Mouse (Mus musculus) neural tube, embryonic 15.5 days (tissue): ENCODE results near the gene Cyp4a10. TPM values are rescaled to one million over a fixed set of nuclear protein-coding genes. Genes with fewer than 3 reads are reported as not detected.
"Not testable (repeated sequence)": the region's sequence is repeated elsewhere in the genome, so short reads cannot be mapped to it uniquely, and the experiment has no call there.

Source experiments
- ATAC-seq: fragments of 200-750 bp; cut with Nextera tagmentation; 2 replicates; pipeline ENCODE4 v1.8.0; 2017; ENCODE audit warnings: mild to moderate bottlenecking, moderate TSS enrichment, moderate library complexity; ENCODE audit not compliant: low FRiP score
- H3K27ac ChIP-seq: fragments of 300-500 bp; sonication (generic); replicated peaks from 2 replicates; pipeline ENCODE4 v1.5.1; 2015; ENCODE audit warnings: mild to moderate bottlenecking, inconsistent platforms
- H3K27me3 ChIP-seq: fragments of 300-500 bp; sonication (generic); replicated peaks from 2 replicates; pipeline ENCODE4 v1.6.1; 2015; ENCODE audit warnings: inconsistent platforms
- H3K36me3 ChIP-seq: fragments of 300-500 bp; sonication (generic); 2 replicates; pipeline ENCODE4 v1.6.1; 2015; ENCODE audit warnings: inconsistent platforms
- H3K4me1 ChIP-seq: fragments of 300-500 bp; sonication (generic); 2 replicates; pipeline ENCODE4 v1.6.1; 2015; ENCODE audit warnings: inconsistent platforms
- H3K4me2 ChIP-seq: fragments of 300-500 bp; sonication (generic); 2 replicates; pipeline ENCODE4 v1.6.1; 2015; ENCODE audit warnings: inconsistent platforms, mild to moderate bottlenecking, moderate library complexity
- H3K4me3 ChIP-seq: fragments of 300-500 bp; sonication (generic); replicated peaks from 2 replicates; pipeline ENCODE4 v1.5.1; 2015; ENCODE audit warnings: mild to moderate bottlenecking, inconsistent platforms
- H3K9ac ChIP-seq: fragments of 300-500 bp; sonication (generic); replicated peaks from 2 replicates; pipeline ENCODE4 v1.6.1; 2015; ENCODE audit warnings: mild to moderate bottlenecking, inconsistent platforms
- H3K9me3 ChIP-seq: fragments of 300-500 bp; sonication (generic); replicated peaks from 2 replicates; pipeline ENCODE4 v1.6.1; 2016; ENCODE audit warnings: inconsistent platforms
- WGBS: fragments of 180-500 bp; shearing (Covaris S2); methylation state at CpG from one replicate; pipeline ENCODE4 v1.1.7; 2015; ENCODE audit warnings: mixed read lengths; 5-methylcytosine and 5-hydroxymethylcytosine counted together
- polyA plus RNA-seq: library from polyadenylated mRNA; unstranded; fragments of >200 nt; fragmentation: Nextera tagmentation; extraction: Ambion mirVana; gene quantifications from 2 replicates; pipeline ENCODE4 v1.2.1, GENCODE M21; 2015

Gene Cyp4a10
- polyA plus RNA-seq, 1 experiment from 2014 or later = not detected

GRCm38 (mm10) chr4:115555513-115555912, 37.4 kb downstream of the Cyp4a10 start:
- WGBS = 68% methylated on average over 2 of the region's 2 CpGs
- Histone ChIP-seq H3K9ac (no peak overlapping the region), H3K4me2 (no peak overlapping the region), H3K27me3 (no peaks in the 10 kb centered on the region), H3K9me3 (no peaks in the 10 kb centered on the region), H3K4me3 (no peak overlapping the region), H3K4me1 (no peaks in the 10 kb centered on the region), H3K36me3 (no peaks in the 10 kb centered on the region), H3K27ac (no peak overlapping the region)
- ATAC-seq = no peak

GRCm38 (mm10) chr4:115557861-115558561, 39.9 kb downstream of the Cyp4a10 start:
- 57% methylated on average over 4 of the region's 4 CpGs for WGBS
- Histone ChIP-seq H3K36me3 (no peaks in the 10 kb centered on the region), H3K4me1 (no peaks in the 10 kb centered on the region), H3K27ac (no peak overlapping the region), H3K27me3 (no peaks in the 10 kb centered on the region), H3K4me2 (no peak overlapping the region), H3K4me3 (no peak overlapping the region), H3K9me3 (no peaks in the 10 kb centered on the region), H3K9ac (no peak overlapping the region)
- no peak for ATAC-seq

DNA sequence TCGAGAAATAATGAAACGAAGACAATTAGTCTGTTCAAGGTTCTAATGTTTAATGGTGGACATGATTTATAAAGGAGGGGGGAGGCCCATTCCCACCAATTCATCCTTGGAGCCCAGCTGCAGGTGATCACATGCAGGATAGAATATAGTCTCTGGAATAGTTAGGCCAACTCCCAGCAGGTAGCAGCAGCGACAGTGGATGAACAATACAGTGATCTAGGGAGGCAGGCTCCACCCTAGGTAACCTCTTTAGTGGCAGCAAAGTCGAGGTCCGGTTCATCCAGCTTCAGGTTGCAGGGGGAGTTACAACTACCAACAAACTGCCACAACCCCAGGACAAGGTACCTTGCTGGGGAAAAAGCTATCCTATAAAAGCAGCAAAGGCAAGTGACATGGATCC, 43.2 kb downstream of the Cyp4a10 start:
- 49% methylated on average over 5 of the region's 5 CpGs for WGBS
- not testable (repeated sequence) for H3K27me3 ChIP-seq, H3K27ac ChIP-seq, ATAC-seq, H3K9me3 ChIP-seq, H3K4me2 ChIP-seq, H3K9ac ChIP-seq, H3K4me1 ChIP-seq, H3K36me3 ChIP-seq, H3K4me3 ChIP-seq

GRCm38 (mm10) chr4:115563401-115563800, 45.3 kb downstream of the Cyp4a10 start, which contains the start of gene Cyp4a31:
Cyp4a31 (plus strand) TSS chr4:115563649.
- no peak for ATAC-seq

GRCm38 (mm10) chr4:115564469-115565225, 46.6 kb downstream of the Cyp4a10 start:
- not testable (repeated sequence) for H3K4me1 ChIP-seq, H3K9ac ChIP-seq, H3K27ac ChIP-seq, H3K36me3 ChIP-seq, H3K4me2 ChIP-seq, ATAC-seq, H3K9me3 ChIP-seq, H3K4me3 ChIP-seq, H3K27me3 ChIP-seq
- 86% methylated on average over 6 of the region's 6 CpGs for WGBS

More at GRCm38 (mm10) chr4:115563401-115563800, 45.3 kb downstream of the Cyp4a10 start, which contains the start of gene Cyp4a31:
- no peak within 1 kb of the TSS for H3K9ac ChIP-seq
- H3K27ac ChIP-seq = no peak within 1 kb of the TSS
- no peaks in the 10 kb centered on the region for H3K27me3 ChIP-seq
- 94% methylated on average over 3 of the region's 3 CpGs for WGBS
- H3K4me1 ChIP-seq = no peaks in the 10 kb centered on the region
- H3K4me3 ChIP-seq = no peak within 1 kb of the TSS
- no peaks in the 10 kb centered on the region for H3K36me3 ChIP-seq
- H3K9me3 ChIP-seq = no peaks in the 10 kb centered on the region
- no peak within 1 kb of the TSS for H3K4me2 ChIP-seq

GRCm38 (mm10) chr4:115575255-115575654, 57.2 kb downstream of the Cyp4a10 start:
- H3K9me3 ChIP-seq = no peaks in the 10 kb centered on the region
- no peaks in the 10 kb centered on the region for H3K27me3 ChIP-seq
- WGBS = 77% methylated on average over 3 of the region's 3 CpGs
- no peaks in the 10 kb centered on the region for H3K36me3 ChIP-seq
- no peak overlapping the region for H3K4me3 ChIP-seq
- H3K4me2 ChIP-seq = no peak overlapping the region
- no peak overlapping the region for H3K9ac ChIP-seq
- no peak overlapping the region for H3K27ac ChIP-seq
- H3K4me1 ChIP-seq = no peaks in the 10 kb centered on the region
- ATAC-seq = no peak

DNA sequence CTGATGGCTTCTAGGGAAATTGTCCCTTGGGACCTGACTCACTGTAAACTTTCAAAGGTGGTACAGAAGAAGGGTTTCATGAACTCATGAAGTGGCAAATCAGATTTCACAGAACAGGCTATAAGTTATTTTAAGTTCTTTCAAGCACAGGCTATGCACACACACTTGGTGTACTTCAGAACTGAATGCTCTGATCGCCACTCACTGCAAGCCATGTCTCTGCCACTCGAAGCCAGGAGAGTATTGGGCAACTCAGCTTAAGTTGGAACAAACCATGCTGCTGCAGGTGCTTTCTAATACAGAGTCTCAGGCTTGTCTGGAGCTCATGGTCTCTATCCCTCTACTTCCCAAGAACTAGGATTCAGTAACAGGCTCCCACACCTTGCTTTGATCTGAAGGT, 57.7 kb downstream of the Cyp4a10 start:
- WGBS = 90% methylated on average over 2 of the region's 2 CpGs
- no peak overlapping the region for H3K27ac ChIP-seq
- H3K27me3 ChIP-seq = no peaks in the 10 kb centered on the region
- H3K9me3 ChIP-seq = no peaks in the 10 kb centered on the region
- H3K9ac ChIP-seq = no peak overlapping the region
- H3K4me2 ChIP-seq = no peak overlapping the region
- ATAC-seq = no peak
- H3K4me3 ChIP-seq = no peak overlapping the region
- H3K4me1 ChIP-seq = no peaks in the 10 kb centered on the region
- H3K36me3 ChIP-seq = no peaks in the 10 kb centered on the region

DNA sequence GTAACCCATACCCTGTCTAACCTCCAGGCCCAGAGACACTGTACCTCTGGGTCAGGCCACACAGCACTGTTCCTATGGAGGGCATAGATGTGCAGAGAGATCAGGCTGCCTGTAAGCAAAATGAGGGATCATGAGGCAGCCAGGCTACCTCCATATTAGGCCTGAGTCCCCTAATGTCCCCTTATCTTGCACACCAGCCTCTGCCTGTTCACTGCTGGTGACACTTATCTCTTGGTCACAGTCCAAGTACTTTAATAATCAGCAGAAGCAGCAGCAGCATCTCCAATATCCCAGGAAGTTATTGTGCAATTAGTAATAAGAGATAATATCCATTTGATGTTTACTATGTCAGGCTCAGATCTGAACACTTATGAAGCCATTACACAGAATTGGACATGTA, 65.0 kb downstream of the Cyp4a10 start:
- no peaks in the 10 kb centered on the region for H3K36me3 ChIP-seq

More for the DNA sequence above, 65.0 kb downstream of the Cyp4a10 start:
- H3K9me3 ChIP-seq = no peaks in the 10 kb centered on the region
- no peak overlapping the region for H3K27ac ChIP-seq
- H3K27me3 ChIP-seq = no peaks in the 10 kb centered on the region
- H3K4me3 ChIP-seq = no peak overlapping the region
- no peaks in the 10 kb centered on the region for H3K4me1 ChIP-seq
- no peak overlapping the region for H3K9ac ChIP-seq
- H3K4me2 ChIP-seq = no peak overlapping the region
- no peak for ATAC-seq

Other genes starting within 250 kb of the Cyp4a10 start
- gene Cyp4a12a, start 219.2 kb upstream of the Cyp4a10 start, polyA plus RNA-seq = not detected in 2 replicates
- gene Cyp4a12b, start 106.6 kb upstream of the Cyp4a10 start, polyA plus RNA-seq = not detected in 2 replicates
- gene Cyp4a30b, start 65.7 kb upstream of the Cyp4a10 start, polyA plus RNA-seq = not detected in 2 replicates
- gene Cyp4a14, start 22.1 kb upstream of the Cyp4a10 start, polyA plus RNA-seq = not detected in 2 replicates
- not detected in 2 replicates for gene Cyp4a31, start 45.4 kb downstream of the Cyp4a10 start, polyA plus RNA-seq
- not detected in 2 replicates for gene Cyp4a32, start 82.7 kb downstream of the Cyp4a10 start, polyA plus RNA-seq
- gene Cyp4b1, start 129.5 kb downstream of the Cyp4a10 start, polyA plus RNA-seq = 1.3 TPM in 2 replicates
- gene Efcab14, start 219.5 kb downstream of the Cyp4a10 start, polyA plus RNA-seq = 15.3 and 22.3 TPM in 2 replicates